Mouse (Mus musculus) T-cell, adult 66 days (primary cell): ENCODE results near the gene Ankmy2. TPM values are rescaled to one million over a fixed set of nuclear protein-coding genes. Genes with fewer than 3 reads are reported as not detected.

Source experiments
- total RNA-seq, 2 experiments: library from RNA; stranded (reverse); gene quantifications; 3 replicates in 1 of 2; 4 replicates in 1 of 2; pipeline ENCODE4 v1.2.4; 2023

Gene Ankmy2
- total RNA-seq = 10 to 100 TPM; 34.4 to 40.8 TPM

DNA sequence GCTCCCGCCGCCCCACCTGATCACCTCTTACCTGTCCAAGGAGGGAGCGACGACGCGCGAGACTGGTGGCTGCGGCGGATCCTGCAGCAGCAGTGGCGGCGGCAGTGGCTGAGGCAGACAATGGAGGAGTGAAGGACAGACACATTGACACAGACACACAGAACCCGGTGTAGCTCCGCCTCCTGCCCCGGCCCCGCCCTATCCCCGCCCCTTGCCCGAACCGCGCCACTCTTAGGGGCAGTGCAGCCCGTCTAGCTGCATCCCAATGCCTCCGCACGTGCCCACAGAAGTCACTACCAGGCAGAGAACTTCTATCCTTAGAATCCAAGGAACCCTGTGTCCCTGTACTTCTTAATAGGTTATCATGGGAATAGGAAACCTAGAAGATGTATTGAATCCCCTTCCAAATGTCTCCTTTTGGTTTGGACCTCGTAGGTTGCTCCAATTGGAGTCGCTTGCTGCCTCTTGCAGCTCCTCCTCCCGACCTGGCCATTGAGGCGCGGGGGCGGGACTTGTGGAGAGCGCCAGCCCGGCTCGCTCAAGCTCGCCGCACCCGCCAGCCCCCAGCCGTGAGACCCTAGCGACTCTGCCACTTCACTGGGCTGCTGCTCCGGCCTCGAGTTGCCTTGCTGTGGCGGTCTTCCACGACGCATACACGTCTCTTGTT lies at the start of gene Ankmy2:
TSS of gene Ankmy2 (plus strand) at position 478 of the 667 bp plus-strand sequence.

DNA sequence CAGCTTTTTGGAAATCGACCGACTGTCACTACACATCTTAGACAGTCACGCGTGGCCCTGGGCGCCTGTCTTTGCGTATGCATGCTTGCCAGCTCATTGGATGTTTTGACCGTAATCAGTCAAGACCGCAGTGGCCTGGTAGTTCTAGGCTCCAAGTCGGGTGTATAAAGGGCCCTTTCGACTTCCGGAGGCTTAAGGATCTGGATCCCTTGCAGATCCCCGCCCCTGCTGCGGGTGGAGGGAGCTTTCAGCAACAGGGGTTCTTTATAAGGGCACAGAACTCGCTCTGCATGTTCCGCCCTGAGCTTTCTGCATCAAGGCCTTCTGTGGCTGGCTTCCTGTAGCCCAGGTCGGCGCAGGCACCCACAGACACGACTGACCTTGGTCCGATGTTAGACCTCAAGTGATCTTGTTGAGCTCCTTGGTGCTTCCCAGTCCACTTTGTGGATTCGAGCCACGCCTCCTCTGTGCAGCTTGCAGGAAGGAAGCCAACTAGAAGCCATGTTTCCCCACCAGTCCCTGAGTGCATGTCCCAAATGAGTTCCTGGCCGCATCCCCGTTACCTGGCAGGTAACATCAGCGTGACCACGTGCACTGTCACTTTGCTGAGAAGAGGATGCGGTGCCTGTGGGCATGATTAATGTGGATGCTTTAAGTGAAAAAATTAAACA lies 859 bp downstream of the Ankmy2 start, which contains the start of gene Bzw2:
TSS of gene Bzw2 (minus strand) at position 443 of the 671 bp plus-strand sequence.

Other genes with a start within 250 kb of the Ankmy2 start
- not detected for gene Agr3, start 231.5 kb upstream of the Ankmy2 start, total RNA-seq
- gene Agr2, start 164.2 kb upstream of the Ankmy2 start, total RNA-seq = not detected
- 100 to 1,000 TPM; 103 to 127 TPM for gene Tspan13, start 114.6 kb upstream of the Ankmy2 start, total RNA-seq
- gene Bzw2, start 966 bp downstream of the Ankmy2 start, total RNA-seq = 100 to 1,000 TPM; 156 to 170 TPM
- not detected for gene Lrrc72, start 96.3 kb downstream of the Ankmy2 start, total RNA-seq
- under 1 TPM in 1 of 2 experiments, not detected in 1; 0.29 TPM for gene Sostdc1, start 157.0 kb downstream of the Ankmy2 start, total RNA-seq
- under 1 TPM in 1 of 2 experiments, not detected in 1; 0.52 TPM for gene Ispd, start 224.3 kb downstream of the Ankmy2 start, total RNA-seq
- gene D630036H23Rik, start 225.1 kb downstream of the Ankmy2 start, total RNA-seq = not detected